Mouse (Mus musculus) kidney, adult 2 months (tissue): ENCODE measurements around the gene Znrf1.

ENCODE experiments used
- CTCF ChIP-seq: fragments of 200-500 bp; conservative IDR thresholded peaks from 2 replicates; pipeline ENCODE4 v1.5.1; 2011; ENCODE audit warnings: low read depth, mild to moderate bottlenecking, control low read depth, low read length, moderate library complexity, mixed read lengths; ENCODE audit not compliant: insufficient read depth, insufficient read length
- POLR2A ChIP-seq: fragments of 200-500 bp; IDR thresholded peaks from one replicate; pipeline ENCODE4 v1.6.1; 2011; ENCODE audit warnings: low read depth, low read length, control low read depth

GRCm38 (mm10) chr8:111579318-111579717 lies 43.4 kb downstream of the Znrf1 start:
- TF ChIP-seq CTCF (no peak), POLR2A (no peak)
